Mouse (Mus musculus): Measurements from ENCODE around the gene Tm6sf1. TPM values are rescaled to one million over a fixed set of nuclear protein-coding genes. Genes with fewer than 3 reads are reported as not detected.
A peak's percentile ranks its signal among the peaks of the same experiment; 100 is the strongest.

Tm6sf1 gene
- polyA plus RNA-seq, 1 experiment from 2014 or later, result 13.4 TPM

DNA sequence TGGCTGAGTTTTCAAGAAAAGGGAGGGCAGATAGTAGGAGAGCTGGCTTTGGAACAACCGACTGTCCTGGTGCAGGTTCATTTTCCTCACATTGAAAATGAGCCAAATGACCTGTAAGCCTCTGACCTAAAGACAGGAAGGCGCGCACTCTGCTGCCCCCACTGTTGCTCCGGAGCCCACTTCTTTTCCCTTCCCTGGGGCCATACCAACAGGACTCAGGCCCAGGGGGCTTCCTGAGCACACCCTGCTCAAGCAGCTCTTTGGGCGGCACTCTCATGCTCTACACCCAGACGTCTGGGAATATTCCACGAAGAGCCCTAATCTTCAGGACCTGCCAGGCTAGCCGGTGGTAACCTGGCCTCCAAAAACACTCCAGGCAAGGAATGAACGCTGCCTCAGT lies 565 bp upstream of the Tm6sf1 start:
- Histone ChIP-seq H3K27ac (ENCODE audit: low read depth, low read length) (no peak overlapping the region), H3K27me3 (ENCODE audit: control insufficient read depth, insufficient read depth, low read length) (peaks cover 5% of the 10 kb centered on the region; the same call in 1 of the 2 replicates), H3K9ac (ENCODE audit: low read length) (no peak overlapping the region), H3K4me2 (peak overlapping the region; percentile 74), H3K36me3 (ENCODE audit: control insufficient read depth, insufficient read depth, low read length) (no peaks in the 10 kb centered on the region), H3K4me1 (ENCODE audit: control insufficient read depth, insufficient read depth, low read length) (peaks cover 3% of the 10 kb centered on the region; the same call in 1 of the 2 replicates), H3K9me3 (ENCODE audit: control insufficient read depth, low read length) (no peaks in the 10 kb centered on the region), H3K4me3 (ENCODE audit: low read depth, low read length) (no peak overlapping the region; the same call in 1 of the 2 replicates)
- 4% methylated on average over 9 of the region's 9 CpGs for WGBS
- no peak for ATAC-seq (ENCODE audit: low FRiP score)
- DNase-seq (ENCODE audit: low spot score, missing footprints), result peak; percentile 86

DNA sequence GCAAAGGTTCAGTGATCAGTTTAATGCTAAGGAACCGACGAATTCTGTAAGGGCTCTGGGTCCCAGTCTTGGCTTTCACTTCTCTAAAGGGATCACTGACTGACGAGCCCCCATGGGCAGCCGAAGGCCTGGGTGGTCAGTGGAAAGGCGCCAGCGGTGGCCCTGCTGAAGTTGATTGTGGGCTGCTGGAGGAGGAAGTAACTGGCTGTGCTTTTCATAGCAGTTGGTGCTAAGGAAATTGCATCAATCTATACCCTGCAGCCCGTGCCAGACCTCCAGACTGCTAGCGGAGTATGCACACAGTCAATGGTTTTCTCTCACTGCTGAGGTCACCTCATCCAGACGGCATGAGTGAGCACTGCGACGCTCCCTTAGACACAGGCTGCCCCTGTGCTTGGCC lies 1.3 kb downstream of the Tm6sf1 start:
- DNase-seq (ENCODE audit: low spot score, missing footprints) (no peak), ATAC-seq (ENCODE audit: low FRiP score) (no peak)
- Histone ChIP-seq H3K27ac (ENCODE audit: low read depth, low read length) (no peak overlapping the region), H3K27me3 (ENCODE audit: control insufficient read depth, insufficient read depth, low read length) (peaks cover 5% of the 10 kb centered on the region; the same call in 1 of the 2 replicates), H3K4me3 (ENCODE audit: low read depth, low read length) (no peak overlapping the region; the same call in 1 of the 2 replicates), H3K4me2 (peak overlapping the region; percentile 74), H3K4me1 (ENCODE audit: control insufficient read depth, insufficient read depth, low read length) (peaks cover 3% of the 10 kb centered on the region; the same call in 1 of the 2 replicates), H3K9me3 (ENCODE audit: control insufficient read depth, low read length) (no peaks in the 10 kb centered on the region), H3K36me3 (ENCODE audit: control insufficient read depth, insufficient read depth, low read length) (no peaks in the 10 kb centered on the region), H3K9ac (ENCODE audit: low read length) (no peak overlapping the region)
- 54% methylated on average over 11 of the region's 11 CpGs for WGBS

DNA sequence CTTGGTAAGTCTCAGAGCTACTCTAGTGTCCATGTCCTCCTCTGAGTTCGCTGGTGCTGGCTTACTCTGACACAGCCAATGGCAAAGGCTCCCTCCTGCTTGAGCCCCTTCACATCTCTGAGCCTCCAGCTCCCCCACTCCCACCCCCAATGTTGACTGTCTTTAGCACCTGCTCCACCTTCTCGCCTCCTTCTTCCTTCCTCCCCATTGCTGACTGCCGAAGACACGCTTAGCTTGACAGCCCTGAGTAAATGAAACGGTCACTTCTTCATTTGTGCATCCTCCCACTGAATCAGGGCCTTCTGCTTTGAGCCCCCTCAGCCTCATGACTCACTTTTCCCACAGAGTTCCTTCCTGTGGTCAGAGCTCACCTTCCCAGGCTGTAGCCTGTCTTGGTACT lies 2.2 kb downstream of the Tm6sf1 start:
- no peak overlapping the region for H3K27ac ChIP-seq (ENCODE audit: low read depth, low read length)
- DNase-seq (ENCODE audit: low spot score, missing footprints) (no peak), ATAC-seq (ENCODE audit: low FRiP score) (no peak)
- 77% methylated on average over 5 of the region's 5 CpGs for WGBS
- H3K36me3 ChIP-seq (ENCODE audit: control insufficient read depth, insufficient read depth, low read length), result no peaks in the 10 kb centered on the region
- peaks cover 3% of the 10 kb centered on the region; the same call in 1 of the 2 replicates for H3K4me1 ChIP-seq (ENCODE audit: control insufficient read depth, insufficient read depth, low read length)
- H3K9ac ChIP-seq (ENCODE audit: low read length), result no peak overlapping the region
- no peak overlapping the region for H3K4me2 ChIP-seq
- no peak overlapping the region for H3K4me3 ChIP-seq (ENCODE audit: low read depth, low read length)
- H3K9me3 ChIP-seq (ENCODE audit: control insufficient read depth, low read length), result no peaks in the 10 kb centered on the region
- peaks cover 5% of the 10 kb centered on the region; the same call in 1 of the 2 replicates for H3K27me3 ChIP-seq (ENCODE audit: control insufficient read depth, insufficient read depth, low read length)

DNA sequence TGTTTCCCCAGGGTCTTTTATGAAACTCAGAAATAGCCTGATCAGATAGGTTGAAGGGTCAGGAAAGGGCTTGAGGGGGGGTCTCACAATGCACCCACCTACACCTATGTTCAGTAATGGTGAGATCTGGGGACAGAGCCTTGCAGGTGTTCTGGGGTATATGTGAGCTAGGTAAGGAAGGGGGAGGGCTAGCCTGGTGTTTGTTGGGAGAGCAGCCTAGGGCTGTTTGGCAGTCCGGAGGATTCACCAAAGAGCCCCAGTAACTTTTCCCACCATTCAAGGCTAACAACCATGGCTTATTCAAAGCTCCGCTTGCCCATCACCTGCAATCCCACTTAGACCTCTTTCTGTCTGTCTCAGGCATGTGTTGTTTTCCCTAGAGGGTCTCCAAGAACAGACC lies 2.7 kb downstream of the Tm6sf1 start:
- peaks cover 3% of the 10 kb centered on the region; the same call in 1 of the 2 replicates for H3K4me1 ChIP-seq (ENCODE audit: control insufficient read depth, insufficient read depth, low read length)
- DNase-seq (ENCODE audit: low spot score, missing footprints), result no peak
- no peak overlapping the region for H3K27ac ChIP-seq (ENCODE audit: low read depth, low read length)
- H3K4me2 ChIP-seq, result no peak overlapping the region
- no peaks in the 10 kb centered on the region for H3K36me3 ChIP-seq (ENCODE audit: control insufficient read depth, insufficient read depth, low read length)
- ATAC-seq (ENCODE audit: low FRiP score), result no peak
- 89% methylated on average over 2 of the region's 2 CpGs for WGBS
- no peaks in the 10 kb centered on the region for H3K9me3 ChIP-seq (ENCODE audit: control insufficient read depth, low read length)
- peaks cover 5% of the 10 kb centered on the region; the same call in 1 of the 2 replicates for H3K27me3 ChIP-seq (ENCODE audit: control insufficient read depth, insufficient read depth, low read length)
- no peak overlapping the region for H3K9ac ChIP-seq (ENCODE audit: low read length)
- H3K4me3 ChIP-seq (ENCODE audit: low read depth, low read length), result no peak overlapping the region

DNA sequence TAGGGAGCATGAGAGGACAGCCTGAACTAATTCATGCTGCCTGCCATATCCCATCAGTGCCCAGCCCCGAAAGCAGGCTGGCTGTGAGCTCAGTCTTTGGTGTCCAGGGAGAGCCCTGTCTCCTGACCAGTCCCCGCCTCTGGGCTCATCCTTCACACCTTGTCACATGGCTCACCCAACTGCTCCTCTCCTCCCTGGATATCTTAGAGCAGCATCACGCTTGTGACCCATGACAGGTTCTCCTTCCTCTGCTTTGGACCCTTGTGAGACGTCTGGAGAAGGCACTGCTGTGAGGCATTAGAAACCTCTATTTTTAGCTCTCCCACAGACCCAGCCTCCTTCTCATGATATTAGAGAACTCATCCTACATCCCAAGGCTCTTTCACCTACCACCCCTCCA lies 3.1 kb downstream of the Tm6sf1 start:
- no peak for DNase-seq (ENCODE audit: low spot score, missing footprints)
- H3K4me3 ChIP-seq (ENCODE audit: low read depth, low read length), result no peak overlapping the region
- peaks cover 3% of the 10 kb centered on the region; the same call in 1 of the 2 replicates for H3K4me1 ChIP-seq (ENCODE audit: control insufficient read depth, insufficient read depth, low read length)
- peaks cover 5% of the 10 kb centered on the region; the same call in 1 of the 2 replicates for H3K27me3 ChIP-seq (ENCODE audit: control insufficient read depth, insufficient read depth, low read length)
- H3K9me3 ChIP-seq (ENCODE audit: control insufficient read depth, low read length), result no peaks in the 10 kb centered on the region
- no peak for ATAC-seq (ENCODE audit: low FRiP score)
- H3K9ac ChIP-seq (ENCODE audit: low read length), result no peak overlapping the region
- WGBS, result 75% methylated on average over 4 of the region's 4 CpGs
- H3K36me3 ChIP-seq (ENCODE audit: control insufficient read depth, insufficient read depth, low read length), result no peaks in the 10 kb centered on the region
- no peak overlapping the region for H3K4me2 ChIP-seq
- H3K27ac ChIP-seq (ENCODE audit: low read depth, low read length), result no peak overlapping the region

DNA sequence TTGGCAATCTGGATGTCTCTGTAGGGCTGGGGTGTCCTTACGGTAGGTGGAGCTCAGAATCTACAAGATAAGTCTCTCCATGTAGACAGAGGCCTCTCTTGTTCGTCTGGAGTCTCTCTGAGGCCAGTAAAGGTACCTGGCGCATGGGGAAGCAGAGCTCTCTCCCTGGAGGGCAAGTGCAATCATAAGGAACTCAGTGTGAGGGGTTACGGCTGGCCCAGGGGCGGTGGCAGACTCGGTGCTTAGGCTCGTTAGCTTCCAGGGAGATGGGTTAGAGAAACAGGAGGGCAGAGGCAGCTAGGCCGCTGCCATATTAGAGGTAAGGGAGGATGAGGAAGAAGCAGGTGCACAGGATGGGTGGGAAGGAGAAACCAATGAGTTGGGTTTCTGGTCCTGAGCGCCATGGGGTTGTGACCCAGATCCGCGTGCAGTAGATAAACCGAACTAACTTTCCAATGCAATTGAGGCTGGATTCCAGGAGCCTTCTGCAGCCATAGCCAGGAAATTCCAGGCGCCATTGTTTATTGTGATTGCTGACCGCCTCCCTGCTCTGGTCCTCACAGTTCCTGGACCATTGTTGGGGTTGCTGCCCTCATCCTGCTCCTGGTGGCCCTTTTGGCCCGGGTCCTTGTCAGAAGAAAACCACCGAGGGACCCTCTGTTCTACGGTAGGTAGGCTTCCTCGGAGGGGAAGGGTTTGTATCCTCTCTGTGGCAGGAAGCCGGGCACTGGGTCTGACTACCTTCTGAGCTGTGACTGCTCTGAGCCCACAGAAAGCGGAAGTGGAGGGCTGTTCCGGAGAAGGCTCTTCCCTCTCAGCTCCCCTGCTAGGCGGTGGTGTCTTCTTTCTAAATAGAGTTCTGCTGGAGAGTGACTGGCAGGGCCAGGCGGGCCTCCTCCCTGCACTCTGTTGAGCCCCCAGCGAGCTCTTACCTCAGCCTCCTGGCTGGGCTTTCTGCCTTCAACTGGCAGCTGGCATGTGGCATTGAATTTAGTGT lies 4.1 kb downstream of the Tm6sf1 start:
- no peak for ATAC-seq (ENCODE audit: low FRiP score)

DNA sequence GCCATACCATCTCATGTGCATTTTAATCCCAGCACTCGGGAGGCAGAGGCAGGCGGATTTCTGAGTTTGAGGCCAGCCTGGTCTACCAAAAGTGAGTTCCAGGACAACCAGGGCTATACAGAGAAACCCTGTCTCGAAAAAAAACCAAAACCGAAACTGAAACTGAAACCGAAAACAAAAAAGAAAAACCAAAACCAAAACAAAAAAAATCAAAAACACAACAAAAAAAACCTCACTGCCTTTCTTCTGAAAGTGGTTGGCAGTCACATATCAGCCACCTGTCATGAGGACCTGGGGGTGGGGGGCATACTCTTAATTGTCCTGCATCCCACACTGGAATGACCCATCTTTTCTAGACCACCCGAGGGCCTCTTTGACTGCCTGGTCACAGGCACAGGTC lies 5.8 kb downstream of the Tm6sf1 start:
- H3K4me2 ChIP-seq, result no peak overlapping the region
- H3K9me3 ChIP-seq (ENCODE audit: control insufficient read depth, low read length), result no peaks in the 10 kb centered on the region
- H3K36me3 ChIP-seq (ENCODE audit: control insufficient read depth, insufficient read depth, low read length), result no peaks in the 10 kb centered on the region
- DNase-seq (ENCODE audit: low spot score, missing footprints) (no peak), ATAC-seq (ENCODE audit: low FRiP score) (no peak)
- no peaks in the 10 kb centered on the region for H3K27me3 ChIP-seq (ENCODE audit: control insufficient read depth, insufficient read depth, low read length)
- WGBS, result 87% methylated on average over 6 of the region's 6 CpGs
- no peak overlapping the region for H3K27ac ChIP-seq (ENCODE audit: low read depth, low read length)
- H3K4me1 ChIP-seq (ENCODE audit: control insufficient read depth, insufficient read depth, low read length), result no peaks in the 10 kb centered on the region
- H3K4me3 ChIP-seq (ENCODE audit: low read depth, low read length), result no peak overlapping the region
- H3K9ac ChIP-seq (ENCODE audit: low read length), result no peak overlapping the region

More for the DNA sequence above, 4.1 kb downstream of the Tm6sf1 start:
- Histone ChIP-seq H3K27ac (ENCODE audit: low read depth, low read length) (no peak overlapping the region), H3K4me1 (ENCODE audit: control insufficient read depth, insufficient read depth, low read length) (peaks cover 3% of the 10 kb centered on the region; the same call in 1 of the 2 replicates), H3K36me3 (ENCODE audit: control insufficient read depth, insufficient read depth, low read length) (no peaks in the 10 kb centered on the region), H3K4me3 (ENCODE audit: low read depth, low read length) (no peak overlapping the region), H3K27me3 (ENCODE audit: control insufficient read depth, insufficient read depth, low read length) (peaks cover 2% of the 10 kb centered on the region; the same call in 1 of the 2 replicates), H3K9me3 (ENCODE audit: control insufficient read depth, low read length) (no peaks in the 10 kb centered on the region), H3K9ac (ENCODE audit: low read length) (no peak overlapping the region; the same call in 1 of the 2 replicates), H3K4me2 (no peak overlapping the region)
- no peak for DNase-seq (ENCODE audit: low spot score, missing footprints)
- 76% methylated on average over 24 of the region's 24 CpGs for WGBS

DNA sequence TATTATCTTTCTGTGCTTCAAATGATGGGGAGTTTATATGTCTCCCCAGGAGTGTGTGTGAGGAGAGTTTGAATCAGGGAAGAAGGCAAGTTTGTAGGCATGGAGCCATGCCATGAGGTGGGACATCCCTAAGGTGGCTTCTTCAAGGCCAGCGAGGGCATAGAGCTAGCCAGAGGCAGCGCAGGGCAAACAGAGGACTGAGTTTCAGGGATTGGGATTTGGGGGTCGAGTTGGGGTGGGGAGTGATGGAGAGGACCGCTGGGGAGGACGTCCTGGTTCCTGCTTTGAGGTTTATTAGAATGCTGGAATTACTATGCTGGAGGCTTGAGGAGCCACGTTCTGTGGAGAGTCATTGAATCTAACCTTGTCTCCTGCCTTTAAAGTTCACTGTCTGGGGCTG lies 7.1 kb downstream of the Tm6sf1 start:
- no peaks in the 10 kb centered on the region for H3K36me3 ChIP-seq (ENCODE audit: control insufficient read depth, insufficient read depth, low read length)
- H3K4me2 ChIP-seq, result no peak overlapping the region
- H3K9ac ChIP-seq (ENCODE audit: low read length), result no peak overlapping the region
- DNase-seq (ENCODE audit: low spot score, missing footprints), result no peak
- no peaks in the 10 kb centered on the region for H3K27me3 ChIP-seq (ENCODE audit: control insufficient read depth, insufficient read depth, low read length)
- no peak overlapping the region for H3K27ac ChIP-seq (ENCODE audit: low read depth, low read length)
- no peak for ATAC-seq (ENCODE audit: low FRiP score)
- WGBS, result 93% methylated on average over 6 of the region's 6 CpGs
- no peak overlapping the region for H3K4me3 ChIP-seq (ENCODE audit: low read depth, low read length)
- no peaks in the 10 kb centered on the region for H3K9me3 ChIP-seq (ENCODE audit: control insufficient read depth, low read length)
- no peaks in the 10 kb centered on the region for H3K4me1 ChIP-seq (ENCODE audit: control insufficient read depth, insufficient read depth, low read length)

Measured in midbrain, embryonic 11.5 days (tissue).